8 mouse cellular contexts compared by ENCODE assay signal in the genomic region with DNA sequence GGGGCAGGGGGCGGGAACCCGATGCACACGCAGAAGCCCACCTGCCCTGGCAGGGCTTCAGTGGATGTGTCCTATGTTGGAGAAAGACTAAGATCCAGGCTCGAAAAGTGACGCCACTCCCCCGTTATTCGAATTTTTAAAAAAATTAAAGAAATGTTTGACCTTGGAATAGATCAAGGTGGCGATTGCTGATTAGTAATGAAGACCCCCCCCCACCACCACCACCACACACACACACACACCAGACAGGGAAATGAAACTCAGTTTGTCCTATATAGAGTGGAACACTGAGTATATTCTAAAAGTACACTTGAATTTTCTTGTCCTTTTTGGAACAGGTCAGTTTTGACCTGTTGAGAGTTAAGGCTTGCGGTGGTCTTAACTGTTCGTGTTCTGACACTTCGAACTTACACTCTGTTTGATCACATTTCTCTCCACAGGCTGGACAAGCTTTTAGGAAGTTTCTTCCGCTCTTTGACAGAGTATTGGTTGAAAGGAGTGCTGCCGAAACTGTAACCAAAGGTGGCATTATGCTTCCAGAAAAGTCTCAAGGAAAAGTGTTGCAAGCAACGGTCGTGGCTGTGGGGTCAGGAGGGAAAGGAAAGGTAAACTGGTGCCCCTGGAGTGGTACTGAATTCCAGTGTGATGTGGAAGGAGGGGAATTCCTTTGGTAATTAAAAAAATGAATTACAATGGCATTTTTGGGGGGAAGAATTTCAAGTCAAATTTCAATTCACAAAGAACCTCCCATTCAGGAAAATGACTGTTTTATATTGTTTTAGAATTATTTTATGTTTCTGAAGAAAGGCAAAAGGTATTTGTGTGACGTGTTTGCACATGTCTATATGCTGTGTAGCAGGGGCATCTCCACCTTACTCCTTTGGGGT. TPM values are rescaled to one million over a fixed set of nuclear protein-coding genes. Genes with fewer than 3 reads are reported as not detected.
DNase-seq lines count a peak whose midpoint lies in the region; ATAC-seq lines count a peak whose summit lies in the region.

No protein-coding gene starts in this region.

- H3K9ac ChIP-seq in limb, embryonic 11.5 days (ENCODE audit: low read length) = peak overlapping the region; percentile 93
- H3K9ac ChIP-seq in stomach, embryonic 14.5 days (replicated peaks; ENCODE audit: low read depth, low read length) = peak overlapping the region; percentile 72

- peak overlapping the region; percentile 96 for H3K27ac ChIP-seq in forebrain, embryonic 10.5 days
- peak overlapping the region; percentile 92 for H3K27ac ChIP-seq in limb, embryonic 11.5 days (replicated peaks; ENCODE audit: low read depth, low read length)
- H3K27ac ChIP-seq in stomach, embryonic 14.5 days (ENCODE audit: low read length) = peak overlapping the region; percentile 95

- peaks cover 50% of the 10 kb centered on the region for H3K36me3 ChIP-seq in megakaryocyte, embryonic 14.5 days (replicated peaks; ENCODE audit: low read length)
- peaks cover 70% of the 10 kb centered on the region for H3K36me3 ChIP-seq in forebrain, embryonic 10.5 days (replicated peaks)
- peaks cover 6% of the 10 kb centered on the region; the same call in 1 of the 2 replicates for H3K36me3 ChIP-seq in limb, embryonic 11.5 days (ENCODE audit: control insufficient read depth, insufficient read depth, low read length)
- H3K36me3 ChIP-seq in stomach, embryonic 14.5 days (ENCODE audit: control insufficient read depth, insufficient read depth, low read length) = peaks cover 20% of the 10 kb centered on the region

- WGBS in forebrain, embryonic 10.5 days = 11% methylated on average over 16 of the region's 16 CpGs
- WGBS in limb, embryonic 11.5 days = 8% methylated on average over 16 of the region's 16 CpGs
- WGBS in stomach, embryonic 14.5 days = 6% methylated on average over 16 of the region's 16 CpGs

- peak overlapping the region; percentile 79 for H3K4me2 ChIP-seq in limb, embryonic 11.5 days (ENCODE audit: low read depth, severe bottlenecking)
- peak overlapping the region; percentile 58 for H3K4me2 ChIP-seq in stomach, embryonic 14.5 days (replicated peaks; ENCODE audit: low read depth, low read length)

- H3K27me3 ChIP-seq in megakaryocyte, embryonic 14.5 days (replicated peaks) = no peaks in the 10 kb centered on the region
- no peaks in the 10 kb centered on the region for H3K27me3 ChIP-seq in forebrain, embryonic 10.5 days (ENCODE audit: poor library complexity, severe bottlenecking)
- H3K27me3 ChIP-seq in limb, embryonic 11.5 days (ENCODE audit: control insufficient read depth, insufficient read depth, low read length) = no peaks in the 10 kb centered on the region
- no peaks in the 10 kb centered on the region for H3K27me3 ChIP-seq in stomach, embryonic 14.5 days (ENCODE audit: control insufficient read depth, insufficient read depth, low read length)

- ATAC-seq in megakaryocyte, adult 5-6 weeks (ENCODE audit: poor library complexity, severe bottlenecking) = no peak
- ATAC-seq in limb, embryonic 11.5 days (ENCODE audit: insufficient number of reproducible peaks, low FRiP score, low TSS enrichment, low read depth) = peak; percentile 17
- ATAC-seq in stomach, embryonic 14.5 days (ENCODE audit: insufficient number of reproducible peaks, insufficient read depth, low FRiP score, low read depth) = no peak

- peak overlapping the region; percentile 97 for H3K4me3 ChIP-seq in megakaryocyte, embryonic 14.5 days (replicated peaks)
- H3K4me3 ChIP-seq in forebrain, embryonic 10.5 days = peak overlapping the region; percentile 93
- H3K4me3 ChIP-seq in limb, embryonic 11.5 days (ENCODE audit: low read depth, low read length) = peak overlapping the region; percentile 97
- peak overlapping the region; percentile 99 for H3K4me3 ChIP-seq in stomach, embryonic 14.5 days (ENCODE audit: low read depth, low read length)

- no peaks in the 10 kb centered on the region for H3K9me3 ChIP-seq in megakaryocyte, embryonic 14.5 days
- H3K9me3 ChIP-seq in forebrain, embryonic 10.5 days = no peaks in the 10 kb centered on the region
- H3K9me3 ChIP-seq in limb, embryonic 11.5 days (ENCODE audit: control insufficient read depth, low read length) = no peaks in the 10 kb centered on the region
- H3K9me3 ChIP-seq in stomach, embryonic 14.5 days (ENCODE audit: control insufficient read depth, low read depth, low read length) = no peaks in the 10 kb centered on the region

- DNase-seq in forebrain, embryonic 10.5 days (ENCODE audit: extremely low spot score, low spot score) = no peak
- DNase-seq in limb, embryonic 11.5 days (ENCODE audit: low spot score) = no peak
- DNase-seq in adrenal gland, adult 18-20 months (ENCODE audit: low spot score in 2 of 2) = no peak
- no peak for DNase-seq in layer of hippocampus, adult 9-11 months
- DNase-seq in right cerebral cortex, postnatal 25 days = no peak

- peaks cover 40% of the 10 kb centered on the region for H3K4me1 ChIP-seq in megakaryocyte, embryonic 14.5 days
- H3K4me1 ChIP-seq in forebrain, embryonic 10.5 days = peaks cover 48% of the 10 kb centered on the region
- H3K4me1 ChIP-seq in limb, embryonic 11.5 days (ENCODE audit: control insufficient read depth, insufficient read depth, low read length) = peaks cover 11% of the 10 kb centered on the region
- peaks cover 13% of the 10 kb centered on the region for H3K4me1 ChIP-seq in stomach, embryonic 14.5 days (ENCODE audit: control insufficient read depth, insufficient read depth, low read length)

RNA-seq across cellular contexts. Expression of gene Hspd1, which starts 0.8 kb away (rescaled TPM):
- polyA plus RNA-seq in megakaryocyte, embryonic 14.5 days (2012; ENCODE audit: insufficient read depth, low replicate concordance) = 11.8 and 31.5 TPM in 2 replicates
- 56.6 and 68.6 TPM in 2 replicates for total RNA-seq in megakaryocyte, adult 5-6 weeks (2015)
- 112 and 120 TPM in 2 replicates for total RNA-seq in megakaryocyte, adult 5-6 weeks (2017)
- 636 and 697 TPM in 2 replicates for polyA plus RNA-seq in forebrain, embryonic 10.5 days (2016; fragmentation: Nextera tagmentation; extraction: Ambion mirVana)
- polyA plus RNA-seq in limb, embryonic 11.5 days (2014; fragmentation: Nextera tagmentation; extraction: Ambion mirVana) = 431 and 461 TPM in 2 replicates
- polyA plus RNA-seq in stomach, embryonic 14.5 days (2014; fragmentation: Nextera tagmentation; extraction: Ambion mirVana) = 298 and 302 TPM in 2 replicates
- 1,000 to 10,000 TPM; 1,240 to 1,713 TPM for total RNA-seq in adrenal gland, adult 18-20 months (2021)

RNA-seq across cellular contexts. Expression of gene Hspe1, which starts 0.9 kb away (rescaled TPM):
- 21.9 and 66.1 TPM in 2 replicates for polyA plus RNA-seq in megakaryocyte, embryonic 14.5 days (2012; ENCODE audit: insufficient read depth, low replicate concordance)
- total RNA-seq in megakaryocyte, adult 5-6 weeks (2015) = 119 TPM in 2 replicates
- total RNA-seq in megakaryocyte, adult 5-6 weeks (2017) = 121 and 162 TPM in 2 replicates
- polyA plus RNA-seq in forebrain, embryonic 10.5 days (2016; fragmentation: Nextera tagmentation; extraction: Ambion mirVana) = 671 and 693 TPM in 2 replicates
- 605 and 608 TPM in 2 replicates for polyA plus RNA-seq in limb, embryonic 11.5 days (2014; fragmentation: Nextera tagmentation; extraction: Ambion mirVana)
- polyA plus RNA-seq in stomach, embryonic 14.5 days (2014; fragmentation: Nextera tagmentation; extraction: Ambion mirVana) = 407 and 441 TPM in 2 replicates
- total RNA-seq in adrenal gland, adult 18-20 months (2021) = 100 to 1,000 TPM; 720 to 924 TPM

RNA-seq across cellular contexts. Expression of gene Coq10b, which starts 36.3 kb away (rescaled TPM):
- polyA plus RNA-seq in megakaryocyte, embryonic 14.5 days (2012; ENCODE audit: insufficient read depth, low replicate concordance) = 0.99 and 9.1 TPM in 2 replicates
- total RNA-seq in megakaryocyte, adult 5-6 weeks (2015) = 28.5 and 28.6 TPM in 2 replicates
- 25.4 and 25.8 TPM in 2 replicates for total RNA-seq in megakaryocyte, adult 5-6 weeks (2017)
- 21.7 and 23.5 TPM in 2 replicates for polyA plus RNA-seq in forebrain, embryonic 10.5 days (2016; fragmentation: Nextera tagmentation; extraction: Ambion mirVana)
- 21.2 and 23.7 TPM in 2 replicates for polyA plus RNA-seq in limb, embryonic 11.5 days (2014; fragmentation: Nextera tagmentation; extraction: Ambion mirVana)
- 19.7 and 24.1 TPM in 2 replicates for polyA plus RNA-seq in stomach, embryonic 14.5 days (2014; fragmentation: Nextera tagmentation; extraction: Ambion mirVana)
- total RNA-seq in adrenal gland, adult 18-20 months (2021) = 100 to 1,000 TPM; 113 to 139 TPM

RNA-seq across cellular contexts. Expression of gene Mob4, which starts 42.2 kb away (rescaled TPM):
- 7.0 TPM in 1 of 2 replicates, not detected in the other for polyA plus RNA-seq in megakaryocyte, embryonic 14.5 days (2012; ENCODE audit: insufficient read depth, low replicate concordance)
- 58.9 and 68.5 TPM in 2 replicates for total RNA-seq in megakaryocyte, adult 5-6 weeks (2015)
- total RNA-seq in megakaryocyte, adult 5-6 weeks (2017) = 50.4 and 56.6 TPM in 2 replicates
- polyA plus RNA-seq in forebrain, embryonic 10.5 days (2016; fragmentation: Nextera tagmentation; extraction: Ambion mirVana) = 124 TPM in 2 replicates
- polyA plus RNA-seq in limb, embryonic 11.5 days (2014; fragmentation: Nextera tagmentation; extraction: Ambion mirVana) = 149 and 155 TPM in 2 replicates
- 159 and 162 TPM in 2 replicates for polyA plus RNA-seq in stomach, embryonic 14.5 days (2014; fragmentation: Nextera tagmentation; extraction: Ambion mirVana)
- 100 to 1,000 TPM; 230 to 477 TPM for total RNA-seq in adrenal gland, adult 18-20 months (2021)
